ENCODE assay signal across 10 mouse cellular contexts in the genomic region with DNA sequence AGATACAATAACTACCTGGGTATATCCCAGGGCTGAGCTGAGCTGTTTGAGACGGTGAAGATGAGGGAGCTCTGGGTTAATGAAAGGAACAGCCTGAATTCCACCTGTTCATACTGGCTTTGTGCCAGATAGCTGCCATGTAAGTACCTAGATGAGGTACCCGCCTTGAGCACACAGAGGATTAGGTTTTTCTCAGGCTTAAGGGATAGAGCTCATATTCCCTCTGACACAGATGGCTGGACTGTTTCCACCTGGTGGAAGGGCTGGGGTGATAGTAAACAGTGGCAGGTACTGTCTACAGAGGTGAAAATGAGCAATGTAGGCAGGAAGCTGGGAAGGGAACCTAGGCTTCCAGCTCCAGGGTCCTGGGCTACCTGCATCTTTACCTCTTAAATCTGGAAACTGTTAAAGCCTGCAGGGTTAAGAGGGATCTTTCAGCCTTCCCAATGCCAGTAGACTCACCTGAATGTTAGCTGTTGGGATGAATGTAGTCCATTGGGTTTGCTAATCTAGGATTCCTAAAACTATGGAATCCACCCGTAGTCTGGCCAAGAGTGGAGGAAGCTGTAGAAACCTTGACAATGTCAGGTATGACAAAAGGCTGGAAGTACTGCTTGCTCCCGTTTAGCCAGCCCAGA. TPM values are rescaled to one million over a fixed set of nuclear protein-coding genes. Genes with fewer than 3 reads are reported as not detected.
A peak's percentile ranks its signal among the peaks of the same experiment; 100 is the strongest.
DNase-seq lines count a peak whose midpoint lies in the region; ATAC-seq and TF ChIP-seq lines count a peak whose summit lies in the region.
"Had no signal": no experiment of that assay in that cellular context is flagged by ENCODE, and none has a peak within 500 bp of the region (broad histone marks: within the 10 kb centered on the region; RNA-seq: fewer than 3 reads in every experiment).

No protein-coding gene starts in this region.

- 0 out of 2 replicates have a peak overlapping the region, but pooled peaks have one; percentile 21 for H3K9ac ChIP-seq in embryonic facial prominence, embryonic 12.5 days
- H3K9ac ChIP-seq in intestine, embryonic 16.5 days (ENCODE audit: low read depth, low read length) = peak overlapping the region; percentile 100

- H3K79me2 ChIP-seq in myocyte (ENCODE audit: control insufficient read depth, insufficient read depth) = peaks cover 29% of the 10 kb centered on the region

- peak overlapping the region; percentile 99 for H3K27ac ChIP-seq in embryonic facial prominence, embryonic 12.5 days
- peak overlapping the region; percentile 100 for H3K27ac ChIP-seq in intestine, embryonic 16.5 days (ENCODE audit: low read length)

- TF ChIP-seq POLR2A in myocyte (IDR thresholded peaks at IDR 0.05; ENCODE audit: insufficient read length, low read depth) = no peak

- H3K27me3 ChIP-seq in embryonic facial prominence, embryonic 12.5 days = no peaks in the 10 kb centered on the region
- H3K27me3 ChIP-seq in intestine, embryonic 16.5 days (replicated peaks; ENCODE audit: control insufficient read depth, insufficient read depth, low read length) = no peaks in the 10 kb centered on the region
- H3K27me3 ChIP-seq in myocyte (ENCODE audit: control insufficient read depth, insufficient read depth, insufficient read length) = no peaks in the 10 kb centered on the region

- no peak overlapping the region for H3K4me3 ChIP-seq in embryonic facial prominence, embryonic 12.5 days
- H3K4me3 ChIP-seq in intestine, embryonic 16.5 days (ENCODE audit: low read length) = peak overlapping the region; percentile 100
- H3K4me3 ChIP-seq in myocyte = peak overlapping the region; percentile 95

- peaks cover 39% of the 10 kb centered on the region for H3K4me1 ChIP-seq in embryonic facial prominence, embryonic 12.5 days
- H3K4me1 ChIP-seq in intestine, embryonic 16.5 days (ENCODE audit: control insufficient read depth, insufficient read depth, low read length) = peaks cover 50% of the 10 kb centered on the region

- WGBS in embryonic facial prominence, embryonic 12.5 days = 25% methylated on average over 4 of the region's 4 CpGs
- 18% methylated on average over 4 of the region's 4 CpGs for WGBS in intestine, embryonic 16.5 days

- peak; percentile 67 for DNase-seq in cerebellum, adult 11-12 months
- DNase-seq in 416B (ENCODE audit: low read depth) = peak; percentile 36
- no peak for DNase-seq in layer of hippocampus, adult 8-10 months (ENCODE audit: low spot score in 2 of 2)
- DNase-seq in frontal cortex, postnatal 36 days (ENCODE audit: low spot score in 2 of 2) = no peak

- no peak overlapping the region for H3ac ChIP-seq in myocyte (ENCODE audit: control insufficient read depth, insufficient read length)

- peaks cover 50% of the 10 kb centered on the region for H3K36me3 ChIP-seq in embryonic facial prominence, embryonic 12.5 days
- H3K36me3 ChIP-seq in intestine, embryonic 16.5 days (ENCODE audit: control insufficient read depth, insufficient read depth, low read length) = peaks cover 20% of the 10 kb centered on the region
- peaks cover 32% of the 10 kb centered on the region for H3K36me3 ChIP-seq in myocyte (ENCODE audit: control insufficient read depth, insufficient read depth)

- ATAC-seq in cerebellum, adult (ENCODE audit: insufficient number of reproducible peaks, low FRiP score, low TSS enrichment) = no peak
- no peak for ATAC-seq in embryonic facial prominence, embryonic 12.5 days (ENCODE audit: insufficient number of reproducible peaks, insufficient read depth, low FRiP score, low TSS enrichment)
- no peak for ATAC-seq in intestine, embryonic 16.5 days

- no peaks in the 10 kb centered on the region for H3K9me3 ChIP-seq in embryonic facial prominence, embryonic 12.5 days
- H3K9me3 ChIP-seq in intestine, embryonic 16.5 days (ENCODE audit: control insufficient read depth, low read length) = no peaks in the 10 kb centered on the region

- H3K4me2 ChIP-seq in embryonic facial prominence, embryonic 12.5 days (replicated peaks) = peak overlapping the region; percentile 14; the same call in 1 of the 2 replicates
- H3K4me2 ChIP-seq in intestine, embryonic 16.5 days (ENCODE audit: low read depth, low read length) = peak overlapping the region; percentile 94
- H3K4me2 ChIP-seq in myocyte (ENCODE audit: low read depth) = peak overlapping the region; percentile 92

TF ChIP-seq in myocyte, 11 proteins besides CTCF, POLR2A, EP300 and RAD21:
- TF ChIP-seq MYOD1 (IDR thresholded peaks at IDR 0.05; ENCODE audit: control insufficient read depth in 1 of 3, insufficient read length in 2 of 3, low read depth in 2 of 3) (peak in 2 of 3 experiments; percentile 5 to 45), POLR2AphosphoS2 (IDR thresholded peaks at IDR 0.05; ENCODE audit: insufficient read length, low read depth) (peak; percentile 99), TCF12 (IDR thresholded peaks at IDR 0.05; ENCODE audit: insufficient read depth, poor library complexity, severe bottlenecking) (no peak)

RNA-seq across cellular contexts. Expression of a gene that starts 2.7 kb away (rescaled TPM):
- 104 and 117 TPM in 2 replicates for polyA plus RNA-seq in embryonic facial prominence, embryonic 12.5 days (2016; fragmentation: Nextera tagmentation; extraction: Ambion mirVana)
- polyA plus RNA-seq in intestine, embryonic 16.5 days (2015; fragmentation: Nextera tagmentation; extraction: Ambion mirVana) = 141 and 160 TPM in 2 replicates
- 1,038 TPM for polyA plus RNA-seq in myocyte (2012; fragmentation: generic; extraction: Trizol)
- 100 to 1,000 TPM in 2 of 4 experiments, 10 to 100 TPM in 2; 97.7 to 104 (median 99.8) TPM for total RNA-seq in layer of hippocampus, adult 8-10 months (2022)

RNA-seq across cellular contexts. Expression of a gene that starts 6.4 kb away (rescaled TPM):
- 65.3 and 65.9 TPM in 2 replicates for polyA plus RNA-seq in embryonic facial prominence, embryonic 12.5 days (2016; fragmentation: Nextera tagmentation; extraction: Ambion mirVana)
- polyA plus RNA-seq in intestine, embryonic 16.5 days (2015; fragmentation: Nextera tagmentation; extraction: Ambion mirVana) = 43.0 and 47.8 TPM in 2 replicates
- 144 TPM for polyA plus RNA-seq in myocyte (2012; fragmentation: generic; extraction: Trizol)
- total RNA-seq in layer of hippocampus, adult 8-10 months (2022) = 10 to 100 TPM; 29.9 to 41.0 (median 34.0) TPM

RNA-seq across cellular contexts. Expression of a gene that starts 22.1 kb away (rescaled TPM):
- 1.6 TPM in 1 of 2 replicates, not detected in the other for polyA plus RNA-seq in embryonic facial prominence, embryonic 12.5 days (2016; fragmentation: Nextera tagmentation; extraction: Ambion mirVana)
- 4.1 TPM in 1 of 2 replicates, not detected in the other for polyA plus RNA-seq in intestine, embryonic 16.5 days (2015; fragmentation: Nextera tagmentation; extraction: Ambion mirVana)
- not detected for polyA plus RNA-seq in myocyte (2012; fragmentation: generic; extraction: Trizol)
- 10 to 100 TPM in 3 of 4 experiments, 1 to 10 TPM in 1; 7.2 to 42.3 (median 29.6) TPM for total RNA-seq in layer of hippocampus, adult 8-10 months (2022)
- polyA plus RNA-seq: G1E, macrophage had no signal

RNA-seq across cellular contexts. Expression of a gene that starts 23.9 kb away (rescaled TPM):
- polyA plus RNA-seq in embryonic facial prominence, embryonic 12.5 days (2016; fragmentation: Nextera tagmentation; extraction: Ambion mirVana) = 39.7 and 42.1 TPM in 2 replicates
- polyA plus RNA-seq in intestine, embryonic 16.5 days (2015; fragmentation: Nextera tagmentation; extraction: Ambion mirVana) = 26.0 and 29.1 TPM in 2 replicates
- polyA plus RNA-seq in myocyte (2012; fragmentation: generic; extraction: Trizol) = 24.3 TPM
- 10 to 100 TPM; 27.6 to 34.5 (median 32.5) TPM for total RNA-seq in layer of hippocampus, adult 8-10 months (2022)

RNA-seq across cellular contexts. Expression of a gene that starts 29.3 kb away (rescaled TPM):
- polyA plus RNA-seq in embryonic facial prominence, embryonic 12.5 days (2016; fragmentation: Nextera tagmentation; extraction: Ambion mirVana) = 0.01 and 0.03 TPM in 2 replicates
- polyA plus RNA-seq in intestine, embryonic 16.5 days (2015; fragmentation: Nextera tagmentation; extraction: Ambion mirVana) = 0.05 TPM in 1 of 2 replicates, not detected in the other
- polyA plus RNA-seq in myocyte (2012; fragmentation: generic; extraction: Trizol) = 0.04 TPM
- total RNA-seq in layer of hippocampus, adult 8-10 months (2022) = 10 to 100 TPM; 37.6 to 48.2 (median 41.8) TPM
- polyA plus RNA-seq: G1E, macrophage had no signal

Comparison
In these comparisons a context has a peak if more than half of its experiments do, and no peak if none do; other contexts are left out.
1. DNase-seq: peak in cerebellum, adult 11-12 months (single experiment) and 416B (single experiment); none in layer of hippocampus, adult 8-10 months (0 of 2) and frontal cortex, postnatal 36 days (0 of 2).
2. H3K4me2 ChIP-seq: peak in every context shown above with its lines; median percentile 94 in intestine, embryonic 16.5 days; 92 in myocyte; 14 in embryonic facial prominence, embryonic 12.5 days.